10 mouse cellular contexts compared by ENCODE assay signal in the genomic region with DNA sequence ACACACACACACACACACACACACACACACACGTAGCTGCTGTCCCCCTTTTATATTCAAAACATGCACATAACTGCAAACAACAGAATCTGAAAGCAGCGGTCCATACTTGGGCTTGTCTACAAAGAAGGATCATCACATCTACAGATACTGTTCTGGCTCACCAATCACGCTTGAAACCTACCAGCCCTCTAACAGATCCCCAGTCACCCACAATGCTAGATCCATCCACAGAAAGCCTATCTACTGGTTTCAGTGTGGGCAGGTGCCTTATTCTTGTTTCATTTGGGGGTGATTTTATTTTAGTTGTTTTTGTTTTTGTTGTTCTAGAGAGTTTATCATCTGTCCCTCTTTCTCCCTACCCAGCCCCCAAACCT. TPM values are rescaled to one million over a fixed set of nuclear protein-coding genes. Genes with fewer than 3 reads are reported as not detected.
DNase-seq lines count a peak whose midpoint lies in the region; ATAC-seq lines count a peak whose summit lies in the region.
"Had no signal": no experiment of that assay in that cellular context is flagged by ENCODE, and none has a peak within 500 bp of the region (broad histone marks: within the 10 kb centered on the region; RNA-seq: fewer than 3 reads in every experiment).

No protein-coding gene starts in this region.

- H3K9ac ChIP-seq in embryonic facial prominence, embryonic 15.5 days, result no peak overlapping the region
- H3K9ac ChIP-seq in hindbrain, embryonic 15.5 days, result peak overlapping the region; percentile 75
- H3K9ac ChIP-seq in midbrain, embryonic 15.5 days, result peak overlapping the region; percentile 84

- intact Hi-C loops in gastrocnemius, postnatal 14 days (cut with DNase I; ENCODE audit: low total_unique reads), result no loop called here

- no peak overlapping the region for H3K27ac ChIP-seq in embryonic facial prominence, embryonic 15.5 days (replicated peaks)
- H3K27ac ChIP-seq in hindbrain, embryonic 15.5 days (replicated peaks), result peak overlapping the region; percentile 95
- H3K27ac ChIP-seq in midbrain, embryonic 15.5 days, result peak overlapping the region; percentile 93

- ATAC-seq in embryonic facial prominence, embryonic 15.5 days (ENCODE audit: insufficient number of reproducible peaks, low FRiP score, low TSS enrichment, low read depth), result no peak
- peak; percentile 82 for ATAC-seq in hindbrain, embryonic 15.5 days (ENCODE audit: low FRiP score, low read depth)
- ATAC-seq in midbrain, embryonic 15.5 days (replicated peaks), result peak; percentile 80

- no peaks in the 10 kb centered on the region for H3K36me3 ChIP-seq in embryonic facial prominence, embryonic 15.5 days
- no peaks in the 10 kb centered on the region for H3K36me3 ChIP-seq in hindbrain, embryonic 15.5 days
- H3K36me3 ChIP-seq in midbrain, embryonic 15.5 days (replicated peaks), result no peaks in the 10 kb centered on the region

- H3K9me3 ChIP-seq in embryonic facial prominence, embryonic 15.5 days (replicated peaks), result no peaks in the 10 kb centered on the region
- no peaks in the 10 kb centered on the region for H3K9me3 ChIP-seq in hindbrain, embryonic 15.5 days
- H3K9me3 ChIP-seq in midbrain, embryonic 15.5 days, result no peaks in the 10 kb centered on the region

- peak overlapping the region; percentile 87 for H3K4me2 ChIP-seq in embryonic facial prominence, embryonic 15.5 days (replicated peaks)
- peak overlapping the region; percentile 72 for H3K4me2 ChIP-seq in hindbrain, embryonic 15.5 days
- H3K4me2 ChIP-seq in midbrain, embryonic 15.5 days, result peak overlapping the region; percentile 59

- H3K27me3 ChIP-seq in embryonic facial prominence, embryonic 15.5 days, result no peaks in the 10 kb centered on the region; the same call in 1 of the 2 replicates
- no peaks in the 10 kb centered on the region for H3K27me3 ChIP-seq in hindbrain, embryonic 15.5 days
- H3K27me3 ChIP-seq in midbrain, embryonic 15.5 days (replicated peaks), result no peaks in the 10 kb centered on the region

- WGBS in embryonic facial prominence, embryonic 15.5 days, result 67% methylated on average over 3 of the region's 3 CpGs
- 34% methylated on average over 3 of the region's 3 CpGs for WGBS in hindbrain, embryonic 15.5 days
- 22% methylated on average over 3 of the region's 3 CpGs for WGBS in midbrain, embryonic 15.5 days

- peak; percentile 27 for DNase-seq in layer of hippocampus, adult 9-10 months (ENCODE audit: low spot score)
- no peak for DNase-seq in layer of hippocampus, postnatal 36 days
- no peak for DNase-seq in frontal cortex, adult 2 months (ENCODE audit: extremely low spot score in 1 of 2, low spot score in 1 of 2)
- no peak for DNase-seq in gastrocnemius, postnatal 14 days
- no peak for DNase-seq in lung, postnatal 36 days
- DNase-seq: kidney, adult 2 months had no signal

- H3K4me1 ChIP-seq in embryonic facial prominence, embryonic 15.5 days, result peaks cover 10% of the 10 kb centered on the region
- H3K4me1 ChIP-seq in hindbrain, embryonic 15.5 days (replicated peaks), result peaks cover 23% of the 10 kb centered on the region
- peaks cover 18% of the 10 kb centered on the region for H3K4me1 ChIP-seq in midbrain, embryonic 15.5 days

- H3K4me3 ChIP-seq in embryonic facial prominence, embryonic 15.5 days (replicated peaks), result peak overlapping the region; percentile 47
- H3K4me3 ChIP-seq in hindbrain, embryonic 15.5 days, result peak overlapping the region; percentile 78
- peak overlapping the region; percentile 58 for H3K4me3 ChIP-seq in midbrain, embryonic 15.5 days

RNA-seq across cellular contexts. Expression of a gene that starts 0.2 kb away (rescaled TPM):
- total RNA-seq in layer of hippocampus, postnatal 36 days (2021), result 100 to 1,000 TPM; 254 to 276 TPM
- 1.7 and 3.1 TPM in 2 replicates for polyA plus RNA-seq in embryonic facial prominence, embryonic 15.5 days (2015; fragmentation: Nextera tagmentation; extraction: Ambion mirVana)
- 163 and 189 TPM in 2 replicates for polyA plus RNA-seq in hindbrain, embryonic 15.5 days (2015; fragmentation: Nextera tagmentation; extraction: Ambion mirVana)
- 194 and 201 TPM in 2 replicates for polyA plus RNA-seq in midbrain, embryonic 15.5 days (2015; fragmentation: Nextera tagmentation; extraction: Ambion mirVana)
- polyA plus RNA-seq in frontal cortex, adult 2 months (2012; rRNA removed), result 200 and 209 TPM in 2 replicates
- under 1 TPM in 1 of 2 experiments, not detected in 1; 0.11 TPM for total RNA-seq in gastrocnemius, postnatal 14 days (2021)
- total RNA-seq: megakaryocyte-erythroid progenitor cell, adult 5-6 weeks had no signal

RNA-seq across cellular contexts. Expression of a gene that starts 0.5 kb away (rescaled TPM):
- total RNA-seq in layer of hippocampus, postnatal 36 days (2021), result 1 to 10 TPM; 1.4 TPM
- polyA plus RNA-seq in embryonic facial prominence, embryonic 15.5 days (2015; fragmentation: Nextera tagmentation; extraction: Ambion mirVana), result 0.09 and 0.47 TPM in 2 replicates
- 0.72 and 0.91 TPM in 2 replicates for polyA plus RNA-seq in hindbrain, embryonic 15.5 days (2015; fragmentation: Nextera tagmentation; extraction: Ambion mirVana)
- 1.3 and 1.5 TPM in 2 replicates for polyA plus RNA-seq in midbrain, embryonic 15.5 days (2015; fragmentation: Nextera tagmentation; extraction: Ambion mirVana)
- 1.6 and 2.0 TPM in 2 replicates for polyA plus RNA-seq in frontal cortex, adult 2 months (2012; rRNA removed)
- not detected for total RNA-seq in gastrocnemius, postnatal 14 days (2021)
- total RNA-seq: megakaryocyte-erythroid progenitor cell, adult 5-6 weeks had no signal

Comparison
In these comparisons a context has a peak if more than half of its experiments do, and no peak if none do; other contexts are left out.
1. RNA of a gene that starts 0.2 kb away (polyA plus RNA-seq): 200 to 209 TPM in frontal cortex, adult 2 months, 194 to 201 TPM in midbrain, embryonic 15.5 days and 163 to 189 TPM in hindbrain, embryonic 15.5 days; 1.7 to 3.1 TPM in embryonic facial prominence, embryonic 15.5 days; every median in the first group is over 10 times any median in the second.
2. Peak in every context shown above with its lines, with median percentiles within 50 percentile points of each other: H3K4me2 ChIP-seq and H3K4me3 ChIP-seq.